Mouse (Mus musculus) liver, embryonic 13.5 days (tissue): ENCODE measurements around the gene Fam117a. TPM values are rescaled to one million over a fixed set of nuclear protein-coding genes. Genes with fewer than 3 reads are reported as not detected.

ENCODE experiments used
- ATAC-seq: fragments of 200-750 bp; cut with Nextera tagmentation; 2 replicates; pipeline ENCODE4 v1.8.0; 2017; ENCODE audit warnings: low read depth, mild to moderate bottlenecking, moderate number of reproducible peaks, moderate library complexity
- DNase-seq: peaks from one replicate; pipeline ENCODE4 v3.0.0; 2022
- H3K27ac ChIP-seq: fragments of 300-500 bp; sonication (generic); 2 replicates; pipeline ENCODE4 v1.5.1; 2015; ENCODE audit warnings: moderate library complexity, mild to moderate bottlenecking, inconsistent platforms
- H3K27me3 ChIP-seq: fragments of 300-500 bp; sonication (generic); 2 replicates; pipeline ENCODE4 v1.6.1; 2015; ENCODE audit warnings: mild to moderate bottlenecking, inconsistent platforms
- H3K36me3 ChIP-seq: fragments of 300-500 bp; sonication (generic); 2 replicates; pipeline ENCODE4 v1.6.1; 2015; ENCODE audit warnings: mild to moderate bottlenecking, inconsistent platforms
- H3K4me1 ChIP-seq: fragments of 300-500 bp; sonication (generic); replicated peaks from 2 replicates; pipeline ENCODE4 v1.6.1; 2015; ENCODE audit warnings: inconsistent platforms
- H3K4me2 ChIP-seq: fragments of 300-500 bp; sonication (generic); 2 replicates; pipeline ENCODE4 v1.6.1; 2015; ENCODE audit warnings: inconsistent platforms, mild to moderate bottlenecking, moderate library complexity
- H3K4me3 ChIP-seq: fragments of 300-500 bp; sonication (generic); replicated peaks from 2 replicates; pipeline ENCODE4 v1.5.1; 2015; ENCODE audit warnings: mild to moderate bottlenecking, inconsistent platforms
- H3K9ac ChIP-seq: fragments of 300-500 bp; sonication (generic); 2 replicates; pipeline ENCODE4 v1.6.1; 2015; ENCODE audit warnings: mild to moderate bottlenecking, inconsistent platforms
- H3K9me3 ChIP-seq: fragments of 300-500 bp; sonication (generic); replicated peaks from 2 replicates; pipeline ENCODE4 v1.6.1; 2016; ENCODE audit warnings: inconsistent platforms
- WGBS: fragments of 180-500 bp; shearing (Covaris S2); methylation state at CpG from one replicate; pipeline ENCODE4 v1.1.7; 2015; ENCODE audit not compliant: insufficient replicate concordance; 5-methylcytosine and 5-hydroxymethylcytosine counted together
- polyA plus RNA-seq: library from polyadenylated mRNA; unstranded; fragments of >200 nt; fragmentation: Nextera tagmentation; extraction: Ambion mirVana; gene quantifications from 2 replicates; pipeline ENCODE4 v1.2.1, GENCODE M21; 2015

Fam117a gene
- polyA plus RNA-seq, 1 experiment from 2014 or later, result 58.0 TPM

DNA sequence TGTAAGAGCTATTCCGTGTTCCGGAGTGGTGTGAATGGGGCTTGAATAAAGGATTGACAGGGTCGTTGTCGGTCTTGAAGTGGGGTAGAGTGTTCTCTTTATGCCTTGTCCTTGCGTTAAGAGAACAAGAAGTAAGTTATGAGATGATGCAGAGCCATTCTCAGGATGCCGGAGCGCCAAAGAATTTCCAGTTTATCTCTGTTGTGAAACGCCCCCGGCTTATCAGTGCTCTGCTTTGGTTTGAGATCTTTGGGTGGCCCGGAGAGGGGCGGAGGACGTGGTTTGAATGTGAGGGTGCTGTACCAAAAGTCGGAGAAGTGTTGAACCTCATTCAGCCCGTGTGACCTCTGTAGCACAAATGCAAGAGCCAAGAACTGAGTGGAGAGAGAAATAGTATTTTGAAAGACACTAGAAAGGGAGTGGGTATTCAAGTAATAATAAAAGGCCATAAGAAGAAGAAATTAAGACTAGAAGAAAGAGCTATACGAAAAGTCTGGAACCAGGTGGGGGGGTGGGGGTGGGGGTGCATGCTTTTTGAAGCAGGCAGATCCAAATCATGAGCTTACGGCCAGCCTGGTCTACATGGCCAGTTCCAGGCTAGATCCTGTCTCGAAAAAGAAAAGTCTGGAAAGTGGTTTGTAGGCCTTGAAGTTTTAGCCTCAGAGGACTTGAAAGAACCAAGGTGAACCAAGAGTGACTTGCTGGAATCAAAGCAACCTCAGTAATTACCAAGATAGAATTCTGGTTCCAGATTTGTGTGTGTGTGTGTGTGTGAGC lies 26.0 kb upstream of the Fam117a start:
- 7% methylated on average over 17 of the region's 17 CpGs for WGBS
- Histone ChIP-seq H3K9me3 (no peaks in the 10 kb centered on the region), H3K27ac (peak overlapping the region; percentile 98), H3K4me1 (peaks cover 63% of the 10 kb centered on the region), H3K9ac (peak overlapping the region; percentile 98), H3K27me3 (no peaks in the 10 kb centered on the region), H3K4me2 (peak overlapping the region; percentile 70), H3K4me3 (peak overlapping the region; percentile 91), H3K36me3 (peaks cover 11% of the 10 kb centered on the region)
- peak; percentile 36 for DNase-seq
- no peak for ATAC-seq

DNA sequence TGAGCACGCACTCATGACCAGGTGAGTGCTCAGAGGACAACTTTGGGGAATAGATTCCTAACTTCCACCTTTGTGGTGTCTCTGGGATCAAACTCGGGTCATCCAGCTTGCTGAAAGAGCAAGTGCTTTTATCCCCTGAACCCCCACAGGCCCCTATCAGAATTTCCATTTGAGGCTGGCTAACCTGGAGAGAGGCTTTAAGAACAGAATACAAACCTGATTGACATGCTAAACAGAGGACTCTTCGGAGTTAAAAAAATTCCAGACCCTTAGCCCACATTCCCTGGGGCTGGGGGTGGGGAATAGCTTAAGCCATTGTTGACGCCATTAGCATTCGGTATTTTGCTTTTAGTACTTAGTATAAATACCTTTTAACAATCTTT lies 25.4 kb upstream of the Fam117a start:
- Histone ChIP-seq H3K36me3 (peaks cover 6% of the 10 kb centered on the region), H3K27me3 (no peaks in the 10 kb centered on the region), H3K4me1 (peaks cover 59% of the 10 kb centered on the region), H3K4me3 (peak overlapping the region; percentile 91), H3K9me3 (no peaks in the 10 kb centered on the region), H3K27ac (peak overlapping the region; percentile 98), H3K4me2 (peak overlapping the region; percentile 70), H3K9ac (peak overlapping the region; percentile 98)
- ATAC-seq (no peak), DNase-seq (no peak)
- WGBS, result 52% methylated on average over 5 of the region's 5 CpGs

- no peak overlapping the region for H3K4me3 ChIP-seq
- no peaks in the 10 kb centered on the region for H3K36me3 ChIP-seq
- no peak overlapping the region for H3K4me2 ChIP-seq
- peaks cover 67% of the 10 kb centered on the region for H3K4me1 ChIP-seq
- 80% methylated on average over 7 of the region's 7 CpGs for WGBS
- no peak overlapping the region for H3K27ac ChIP-seq
- H3K9me3 ChIP-seq, result no peaks in the 10 kb centered on the region
- DNase-seq, result no peak
- ATAC-seq, result no peak
- no peaks in the 10 kb centered on the region for H3K27me3 ChIP-seq
- H3K9ac ChIP-seq, result no peak overlapping the region
Measured at GRCm38 (mm10) chr11:95315215-95315955, 21.4 kb upstream of the Fam117a start.

DNA sequence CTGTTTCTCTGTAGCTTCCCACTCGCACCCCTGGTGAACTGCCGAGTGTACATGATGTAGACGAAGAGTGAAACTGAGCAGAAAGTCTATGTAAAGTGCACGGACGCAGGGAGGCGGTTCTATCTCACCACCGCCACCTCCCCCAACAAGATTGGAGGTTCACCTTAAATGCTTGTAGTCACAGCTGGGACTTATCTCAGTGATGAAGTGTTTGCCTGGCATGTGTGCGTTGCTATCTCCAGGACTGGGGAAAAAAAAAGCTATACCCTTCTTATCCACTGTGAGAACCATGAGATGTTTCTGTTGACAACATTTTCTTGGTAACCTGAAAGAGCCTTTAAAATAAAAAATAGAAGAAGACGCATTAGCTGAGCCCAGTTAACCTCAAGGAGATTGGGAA lies 18.7 kb upstream of the Fam117a start:
- no peaks in the 10 kb centered on the region for H3K36me3 ChIP-seq
- WGBS, result 34% methylated on average over 9 of the region's 9 CpGs
- peak; percentile 57 for DNase-seq
- H3K27ac ChIP-seq, result peak overlapping the region; percentile 85
- H3K9me3 ChIP-seq, result no peaks in the 10 kb centered on the region
- peaks cover 64% of the 10 kb centered on the region for H3K4me1 ChIP-seq
- peak overlapping the region; percentile 49; the same call in 1 of the 2 replicates for H3K9ac ChIP-seq
- peak; percentile 75 for ATAC-seq
- peak overlapping the region; percentile 44 for H3K4me2 ChIP-seq
- H3K4me3 ChIP-seq, result no peak overlapping the region
- no peaks in the 10 kb centered on the region for H3K27me3 ChIP-seq

GRCm38 (mm10) chr11:95319506-95319905 lies 17.3 kb upstream of the Fam117a start:
- peak overlapping the region; percentile 85 for H3K27ac ChIP-seq
- peak overlapping the region; percentile 44 for H3K4me2 ChIP-seq
- ATAC-seq (no peak), DNase-seq (no peak)
- H3K4me1 ChIP-seq, result peaks cover 57% of the 10 kb centered on the region
- H3K9me3 ChIP-seq, result no peaks in the 10 kb centered on the region
- no peak overlapping the region for H3K4me3 ChIP-seq
- H3K36me3 ChIP-seq, result no peaks in the 10 kb centered on the region
- peaks cover 3% of the 10 kb centered on the region; the same call in 1 of the 2 replicates for H3K27me3 ChIP-seq
- WGBS, result 50% methylated on average over 1 of the region's 1 CpGs
- H3K9ac ChIP-seq, result peak overlapping the region; percentile 49

DNA sequence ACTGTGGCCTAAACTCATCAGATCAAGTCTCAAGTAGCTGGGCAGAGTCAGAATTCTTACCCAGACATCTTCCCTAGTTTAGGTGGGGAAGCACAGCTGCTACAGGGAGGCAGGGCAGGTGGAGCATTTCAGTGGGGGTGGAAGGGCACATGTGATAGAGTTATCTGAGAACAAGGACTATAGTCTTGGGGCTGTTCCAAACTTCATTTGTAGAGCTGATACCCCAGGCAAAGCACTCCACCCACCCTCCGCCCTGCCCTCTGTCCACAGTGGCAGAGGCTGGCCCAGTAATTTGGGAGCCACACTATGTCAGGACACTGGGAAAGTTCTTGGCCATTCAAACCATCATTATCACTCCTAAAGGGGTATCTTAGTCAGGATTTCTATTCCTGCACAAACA lies 16.8 kb upstream of the Fam117a start:
- DNase-seq (peak; percentile 66), ATAC-seq (peak; percentile 96)
- peak overlapping the region; percentile 85 for H3K27ac ChIP-seq
- H3K4me2 ChIP-seq, result peak overlapping the region; percentile 44
- H3K36me3 ChIP-seq, result no peaks in the 10 kb centered on the region
- no peaks in the 10 kb centered on the region for H3K9me3 ChIP-seq
- 23% methylated on average over 1 of the region's 1 CpGs for WGBS
- H3K9ac ChIP-seq, result peak overlapping the region; percentile 51
- no peak overlapping the region for H3K4me3 ChIP-seq
- peaks cover 5% of the 10 kb centered on the region; the same call in 1 of the 2 replicates for H3K27me3 ChIP-seq
- peaks cover 55% of the 10 kb centered on the region for H3K4me1 ChIP-seq

GRCm38 (mm10) chr11:95324181-95324580 lies 12.6 kb upstream of the Fam117a start:
- WGBS, result 91% methylated on average over 10 of the region's 10 CpGs
- no peak overlapping the region for H3K9ac ChIP-seq
- H3K4me3 ChIP-seq, result no peak overlapping the region
- no peaks in the 10 kb centered on the region for H3K36me3 ChIP-seq
- H3K27ac ChIP-seq, result no peak overlapping the region
- no peaks in the 10 kb centered on the region for H3K9me3 ChIP-seq
- H3K4me2 ChIP-seq, result no peak overlapping the region
- DNase-seq, result no peak
- no peak for ATAC-seq
- peaks cover 39% of the 10 kb centered on the region for H3K4me1 ChIP-seq
- peaks cover 5% of the 10 kb centered on the region; the same call in 1 of the 2 replicates for H3K27me3 ChIP-seq

DNA sequence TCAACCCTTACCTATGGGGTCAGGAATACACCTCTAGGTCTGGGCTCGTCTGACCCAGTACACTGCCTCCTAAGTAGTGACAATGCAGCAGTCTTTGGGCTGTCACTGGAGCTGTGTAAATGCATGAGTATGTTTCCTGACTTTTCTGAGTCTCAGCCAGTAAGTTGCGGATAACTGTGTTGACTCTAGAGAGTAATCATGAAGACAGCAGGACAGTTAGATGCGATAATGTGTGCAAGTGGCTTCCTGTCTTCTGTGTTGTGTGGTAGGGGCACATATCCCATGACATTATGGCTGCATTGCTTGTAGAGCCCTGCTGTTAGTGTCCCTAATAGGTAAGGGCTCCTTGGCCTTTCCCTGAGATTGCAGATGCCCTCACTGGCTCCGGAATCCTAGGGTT lies 11.0 kb upstream of the Fam117a start:
- Histone ChIP-seq H3K4me1 (peaks cover 27% of the 10 kb centered on the region), H3K36me3 (no peaks in the 10 kb centered on the region), H3K9me3 (no peaks in the 10 kb centered on the region), H3K27me3 (peaks cover 5% of the 10 kb centered on the region; the same call in 1 of the 2 replicates), H3K9ac (no peak overlapping the region), H3K27ac (no peak overlapping the region; the same call in 1 of the 2 replicates), H3K4me2 (no peak overlapping the region), H3K4me3 (no peak overlapping the region)
- ATAC-seq, result no peak
- 76% methylated on average over 4 of the region's 4 CpGs for WGBS
- no peak for DNase-seq

GRCm38 (mm10) chr11:95326243-95326642 lies 10.6 kb upstream of the Fam117a start:
- Histone ChIP-seq H3K4me3 (no peak overlapping the region), H3K36me3 (no peaks in the 10 kb centered on the region), H3K27me3 (peaks cover 5% of the 10 kb centered on the region; the same call in 1 of the 2 replicates), H3K4me2 (no peak overlapping the region), H3K9me3 (no peaks in the 10 kb centered on the region), H3K27ac (no peak overlapping the region; the same call in 1 of the 2 replicates), H3K4me1 (peaks cover 24% of the 10 kb centered on the region), H3K9ac (no peak overlapping the region)
- no peak for ATAC-seq
- WGBS, result 77% methylated on average over 11 of the region's 11 CpGs
- DNase-seq, result no peak

- Histone ChIP-seq H3K27me3 (peaks cover 5% of the 10 kb centered on the region; the same call in 1 of the 2 replicates), H3K4me3 (no peak overlapping the region), H3K27ac (peak overlapping the region; percentile 27), H3K9ac (no peak overlapping the region), H3K4me2 (no peak overlapping the region), H3K36me3 (no peaks in the 10 kb centered on the region), H3K4me1 (peaks cover 37% of the 10 kb centered on the region), H3K9me3 (no peaks in the 10 kb centered on the region)
- DNase-seq (no peak), ATAC-seq (no peak)
- WGBS, result 85% methylated on average over 5 of the region's 5 CpGs
Measured at GRCm38 (mm10) chr11:95328629-95329028, 8.2 kb upstream of the Fam117a start.

GRCm38 (mm10) chr11:95330662-95331061 lies 6.2 kb upstream of the Fam117a start:
- Histone ChIP-seq H3K4me2 (no peak overlapping the region), H3K27me3 (no peaks in the 10 kb centered on the region), H3K4me3 (no peak overlapping the region), H3K36me3 (no peaks in the 10 kb centered on the region), H3K27ac (no peak overlapping the region), H3K4me1 (peaks cover 54% of the 10 kb centered on the region), H3K9ac (no peak overlapping the region), H3K9me3 (no peaks in the 10 kb centered on the region)
- ATAC-seq (no peak), DNase-seq (no peak)
- 41% methylated on average over 1 of the region's 1 CpGs for WGBS
